Mouse (Mus musculus) lung, postnatal 0 days (tissue): Measurements from ENCODE around the gene Lrmda.

ENCODE experiments used
- CTCF ChIP-seq: IDR thresholded peaks from 2 replicates; pipeline ENCODE4 v1.5.1; 2016; ENCODE audit warnings: antibody characterized with exemption, mild to moderate bottlenecking
- EP300 ChIP-seq: IDR thresholded peaks from 2 replicates; pipeline ENCODE4 v1.6.1; 2016; ENCODE audit warnings: antibody characterized with exemption, mild to moderate bottlenecking, control low read depth

DNA sequence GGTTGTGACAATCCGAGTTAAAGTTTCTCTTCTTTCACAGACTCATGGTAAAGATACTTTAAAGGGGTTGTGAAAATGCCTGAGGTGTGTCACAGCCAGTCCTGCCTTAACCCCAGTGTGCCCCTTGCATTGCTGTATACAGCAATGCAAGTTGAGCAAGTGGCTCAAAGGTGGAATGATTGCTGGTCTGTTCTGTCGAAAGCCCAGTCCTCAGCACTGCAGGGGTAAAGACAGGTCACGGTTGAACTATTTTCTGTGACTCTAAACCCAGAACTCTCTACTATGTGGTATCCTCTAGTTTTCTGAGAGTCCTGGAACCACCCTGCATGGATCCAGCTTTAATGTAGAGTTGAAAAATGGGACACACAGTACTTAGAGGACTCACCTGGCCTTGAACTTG lies 87.3 kb downstream of the Lrmda start:
- TF ChIP-seq CTCF (no peak), EP300 (no peak)
